Mouse (Mus musculus) MEL (cell line): ENCODE measurements around the gene Emd.
A peak's percentile ranks its signal among the peaks of the same experiment; 100 is the strongest.

Experiments used
- CHD1 ChIP-seq: IDR thresholded peaks from 2 replicates; pipeline ENCODE4 v1.6.1; 2012; ENCODE audit warnings: low read depth, mild to moderate bottlenecking, inconsistent platforms, low read length, improper control_type of control experiment
- CHD2 ChIP-seq: IDR thresholded peaks from 2 replicates; pipeline ENCODE4 v1.6.1; 2011; ENCODE audit warnings: low read length, improper control_type of control experiment
- CTCF ChIP-seq, 3 experiments: IDR thresholded peaks in 2 of 3; conservative IDR thresholded peaks in 1 of 3; 2 replicates each; pipeline ENCODE4 v1.5.1; 2011 to 2012; ENCODE audit warnings: low read length in 3 of 3, low read depth in 2 of 3, mild to moderate bottlenecking in 2 of 3, improper control_type of control experiment in 1 of 3, inconsistent platforms in 1 of 3, mixed read lengths in 1 of 3, moderate library complexity in 1 of 3; ENCODE audit not compliant: control insufficient read depth in 1 of 3, insufficient read depth in 1 of 3, poor library complexity in 1 of 3, severe bottlenecking in 1 of 3
- E2F4 ChIP-seq: IDR thresholded peaks from 2 replicates; pipeline ENCODE4 v1.6.1; 2011; ENCODE audit warnings: low read depth, low read length, improper control_type of control experiment, borderline replicate concordance
- ETS1 ChIP-seq: IDR thresholded peaks from 2 replicates; pipeline ENCODE4 v1.6.1; 2012; ENCODE audit warnings: low read depth, mild to moderate bottlenecking, inconsistent platforms, low read length, improper control_type of control experiment, moderate library complexity
- JUND ChIP-seq: IDR thresholded peaks from 2 replicates; pipeline ENCODE4 v1.6.1; 2011; ENCODE audit warnings: low read depth, mild to moderate bottlenecking, improper control_type of control experiment, low read length
- POLR2A ChIP-seq, 2 experiments: IDR thresholded peaks; 2 replicates each; pipeline ENCODE4 v1.6.1; 2011 to 2012; ENCODE audit warnings: low read length in 2 of 2, mild to moderate bottlenecking in 2 of 2, control low read depth in 1 of 2, improper control_type of control experiment in 1 of 2, low read depth in 1 of 2, moderate library complexity in 1 of 2; ENCODE audit not compliant: control insufficient read depth in 1 of 2, insufficient read depth in 1 of 2, poor library complexity in 1 of 2
- UBTF ChIP-seq: IDR thresholded peaks from 2 replicates; pipeline ENCODE4 v1.6.1; 2012; ENCODE audit warnings: low read depth, mild to moderate bottlenecking, inconsistent platforms, low read length, improper control_type of control experiment, moderate library complexity, borderline replicate concordance; ENCODE audit not compliant: insufficient read depth
- USF1 ChIP-seq: IDR thresholded peaks from 2 replicates; pipeline ENCODE4 v1.6.1; 2014; ENCODE audit warnings: low read depth, mild to moderate bottlenecking, inconsistent platforms, low read length, improper control_type of control experiment, moderate library complexity

DNA sequence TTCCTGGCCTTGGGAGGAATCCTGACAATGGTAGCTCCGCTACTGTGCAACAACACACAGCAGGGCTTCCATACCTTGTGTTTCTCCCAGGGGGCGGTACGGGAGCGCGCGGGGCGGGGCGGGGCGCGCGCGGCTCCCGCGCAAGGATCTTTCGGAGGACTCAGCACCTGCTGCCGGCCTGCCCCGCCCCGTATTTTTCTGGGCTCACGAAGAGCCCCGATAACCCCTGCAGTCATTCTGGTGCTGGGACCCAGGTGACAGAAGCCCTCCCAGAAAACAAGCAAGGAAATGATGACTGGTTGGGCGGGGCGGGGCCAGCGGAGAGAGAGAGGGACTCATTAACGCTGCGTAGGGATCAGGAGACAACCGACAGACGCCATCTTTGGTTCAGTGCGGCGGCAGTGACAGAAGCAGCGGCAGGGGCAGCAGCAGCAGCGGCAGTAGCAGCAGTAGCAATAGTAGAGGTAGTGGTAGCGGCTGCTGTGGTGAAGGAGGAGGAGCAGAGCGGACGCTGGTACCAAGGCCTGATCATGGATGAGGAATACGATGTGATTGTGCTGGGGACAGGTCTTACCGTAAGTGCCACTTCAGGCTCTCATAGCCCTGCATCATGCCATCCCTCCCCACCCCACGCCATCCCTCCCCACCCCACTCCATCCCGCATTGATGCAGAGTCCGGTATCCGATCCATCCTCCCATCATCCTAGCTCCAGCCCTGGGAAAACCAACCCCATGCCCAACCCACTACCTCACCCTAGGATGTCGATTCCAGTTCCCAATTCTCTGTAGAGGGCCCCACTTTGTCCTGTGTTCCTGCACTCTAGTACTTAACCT, 50.6 kb downstream of the Emd start, which contains the start of gene Gdi1:
- TF ChIP-seq ETS1, result no peak; the same call in 1 of the 2 replicates
- no peak for TF ChIP-seq UBTF
- TF ChIP-seq CTCF (IDR thresholded peaks at IDR 0.05 in 2 of 3, conservative IDR thresholded peaks at IDR 0.05 in 1 of 3; ENCODE audit: control insufficient read depth in 1 of 3, insufficient read depth in 1 of 3, low read depth in 2 of 3, low read length in 3 of 3, poor library complexity in 1 of 3, severe bottlenecking in 1 of 3), result peak in 1 of 3 experiments; percentile 14; a peak in 1 of 6 replicates
- no peak for TF ChIP-seq USF1
- no peak for TF ChIP-seq JUND
- no peak for TF ChIP-seq E2F4
- peak; percentile 66 to 80 for TF ChIP-seq POLR2A (IDR thresholded peaks at IDR 0.05; ENCODE audit: control insufficient read depth in 1 of 2, insufficient read depth in 1 of 2, low read depth in 1 of 2, low read length in 2 of 2, poor library complexity in 1 of 2)
- TF ChIP-seq CHD2, result no peak
- no peak for TF ChIP-seq CHD1
